ENCODE assay signal across 10 mouse cellular contexts in genomic region chr11:116626299-116627071, GRCm38 (mm10). TPM values are rescaled to one million over a fixed set of nuclear protein-coding genes. Genes with fewer than 3 reads are reported as not detected.
DNase-seq lines count a peak whose midpoint lies in the region; ATAC-seq and TF ChIP-seq lines count a peak whose summit lies in the region.
"Had no signal": no experiment of that assay in that cellular context is flagged by ENCODE, and none has a peak within 500 bp of the region (broad histone marks: within the 10 kb centered on the region; RNA-seq: fewer than 3 reads in every experiment).

Gene Rhbdf2, minus strand, starts transcription at chr11:116627019.

- H3K9ac ChIP-seq in heart, postnatal 0 days (replicated peaks; ENCODE audit: low read depth, low read length): no peak within 1 kb of the TSS
- H3K9ac ChIP-seq: embryonic facial prominence, embryonic 15.5 days had no signal

- WGBS in spleen, adult 2 months: 87% methylated on average over 10 of the region's 10 CpGs
- 44% methylated on average over 10 of the region's 10 CpGs for WGBS in heart, postnatal 0 days

- no peak within 1 kb of the TSS for H3K4me3 ChIP-seq in spleen, adult 2 months (ENCODE audit: extremely low read depth, insufficient read depth, insufficient read length)
- H3K4me3 ChIP-seq in heart, postnatal 0 days (ENCODE audit: low read depth, low read length): no peak within 1 kb of the TSS
- H3K4me3 ChIP-seq: embryonic facial prominence, embryonic 15.5 days had no signal

- no peak for DNase-seq in adrenal gland, adult 18-20 months (ENCODE audit: low spot score in 2 of 2)
- DNase-seq in adrenal gland, adult (ENCODE audit: inconsistent age in 2 of 2, low spot score in 1 of 2): no peak
- DNase-seq in spleen, adult 2 months (ENCODE audit: low read depth in 1 of 2, low spot score in 2 of 2): no peak
- DNase-seq in spleen, postnatal 14 days (ENCODE audit: low spot score in 2 of 2): no peak
- peak; percentile 58 for DNase-seq in heart, postnatal 0 days (ENCODE audit: low spot score)
- DNase-seq in testis, postnatal 14 days (ENCODE audit: low spot score): peak; percentile 61
- DNase-seq in left cerebral cortex, postnatal 14 days (ENCODE audit: low spot score in 2 of 2): no peak
- DNase-seq in kidney, postnatal 14 days: no peak
- DNase-seq: cerebellum, adult 11 months had no signal

- H3K9me3 ChIP-seq in heart, postnatal 0 days (replicated peaks; ENCODE audit: control insufficient read depth, low read length): no peaks in the 10 kb centered on the region
- H3K9me3 ChIP-seq: embryonic facial prominence, embryonic 15.5 days had no signal

- no peaks in the 10 kb centered on the region for H3K27me3 ChIP-seq in spleen, adult 2 months (ENCODE audit: control insufficient read depth, insufficient read depth, low read length)
- H3K27me3 ChIP-seq in heart, postnatal 0 days (ENCODE audit: control insufficient read depth, insufficient read depth, low read length): no peaks in the 10 kb centered on the region
- H3K27me3 ChIP-seq: embryonic facial prominence, embryonic 15.5 days had no signal

- no peaks in the 10 kb centered on the region for H3K36me3 ChIP-seq in spleen, adult 2 months (ENCODE audit: control insufficient read depth, insufficient read depth, low read length)
- H3K36me3 ChIP-seq in heart, postnatal 0 days (replicated peaks; ENCODE audit: control insufficient read depth, insufficient read depth, low read length): no peaks in the 10 kb centered on the region
- H3K36me3 ChIP-seq: embryonic facial prominence, embryonic 15.5 days had no signal

- no peak for TF ChIP-seq CTCF in spleen, adult 2 months (IDR thresholded peaks at IDR 0.05; ENCODE audit: extremely low read depth, insufficient read depth, insufficient read length, insufficient replicate concordance)
- TF ChIP-seq CTCF in heart, postnatal 0 days (IDR thresholded peaks at IDR 0.05; ENCODE audit: low read depth): no peak

- TF ChIP-seq POLR2A in spleen, adult 2 months (IDR thresholded peaks at IDR 0.05; ENCODE audit: low read depth, low read length): no peak

- no peak for ATAC-seq in heart, postnatal 0 days (ENCODE audit: insufficient read depth, low read depth)

- intact Hi-C loops in left cerebral cortex, postnatal 14 days (cut with DNase I): loop anchor here (5.0 kb wide), 1 partner anchor 74 kb away; no protein-coding TSS in a partner anchor

- no peak for TF ChIP-seq EP300 in heart, postnatal 0 days (IDR thresholded peaks at IDR 0.05; ENCODE audit: low read depth)

- peaks cover 14% of the 10 kb centered on the region; the same call in 1 of the 2 replicates for H3K4me1 ChIP-seq in spleen, adult 2 months (ENCODE audit: control insufficient read depth, insufficient read depth, insufficient read length)
- H3K4me1 ChIP-seq in heart, postnatal 0 days (ENCODE audit: control insufficient read depth, insufficient read depth): peaks cover 30% of the 10 kb centered on the region

- no peak within 1 kb of the TSS for H3K4me2 ChIP-seq in heart, postnatal 0 days (ENCODE audit: low read depth, low read length)
- H3K4me2 ChIP-seq: embryonic facial prominence, embryonic 15.5 days had no signal

- H3K27ac ChIP-seq in spleen, adult 2 months (ENCODE audit: insufficient read depth, low read length): peak within 1 kb of the TSS; percentile 16; the same call in 1 of the 2 replicates
- H3K27ac ChIP-seq in heart, postnatal 0 days (ENCODE audit: low read depth): peak within 1 kb of the TSS; percentile 30
- H3K27ac ChIP-seq: embryonic facial prominence, embryonic 15.5 days had no signal

RNA-seq across cellular contexts. Expression of gene Rhbdf2, which starts in this region (rescaled TPM):
- 10 to 100 TPM; 12.1 to 17.6 TPM for total RNA-seq in adrenal gland, adult 18-20 months (2021)
- 84.5 and 91.2 TPM in 2 replicates for polyA plus RNA-seq in spleen, adult 2 months (2012; rRNA removed)
- total RNA-seq in heart, postnatal 0 days (2014; rRNA removed; ENCODE audit: low replicate concordance): 19.0 and 25.5 TPM in 2 replicates
- polyA plus RNA-seq in heart, postnatal 0 days (2015; fragmentation: Nextera tagmentation; extraction: Ambion mirVana): 5.8 and 6.1 TPM in 2 replicates
- total RNA-seq in left cerebral cortex, postnatal 14 days (2021): 1 to 10 TPM; 1.5 to 1.9 TPM

Comparison
In these comparisons a context has a peak if more than half of its experiments do, and no peak if none do; other contexts are left out.
1. RNA of gene Rhbdf2 (polyA plus RNA-seq): 84.5 to 91.2 TPM in spleen, adult 2 months; 5.8 to 6.1 TPM in heart, postnatal 0 days; every median in the first group is over 10 times any median in the second.
2. DNase-seq: peak in heart, postnatal 0 days (single experiment) and testis, postnatal 14 days (single experiment); none in adrenal gland, adult 18-20 months (0 of 2), adrenal gland, adult (0 of 2), spleen, adult 2 months (0 of 2), spleen, postnatal 14 days (0 of 2), left cerebral cortex, postnatal 14 days (0 of 2) and kidney, postnatal 14 days (single experiment).